Comparison of ENCODE assay signal across 20 mouse cellular contexts in genomic region chr15:8051177-8051576, GRCm38 (mm10).
"Had no signal": no experiment of that assay in that cellular context is flagged by ENCODE, and none has a peak within 500 bp of the region (broad histone marks: within the 10 kb centered on the region; RNA-seq: fewer than 3 reads in every experiment).

No protein-coding gene starts in this region.

- H3K27ac ChIP-seq: liver, embryonic 15.5 days; lung, embryonic 15.5 days; midbrain, embryonic 13.5 days; midbrain, embryonic 15.5 days; neural tube, embryonic 13.5 days; neural tube, embryonic 15.5 days had no signal

- H3K4me1 ChIP-seq: liver, embryonic 15.5 days; lung, embryonic 15.5 days; midbrain, embryonic 13.5 days; midbrain, embryonic 15.5 days; neural tube, embryonic 13.5 days; neural tube, embryonic 15.5 days had no signal

- ATAC-seq: liver, postnatal 0 days; lung, postnatal 0 days; midbrain, embryonic 13.5 days; midbrain, embryonic 15.5 days had no signal

- H3K27me3 ChIP-seq: liver, embryonic 15.5 days; lung, embryonic 15.5 days; megakaryocyte, embryonic 14.5 days; midbrain, embryonic 13.5 days; midbrain, embryonic 15.5 days; neural tube, embryonic 13.5 days; neural tube, embryonic 15.5 days had no signal

- H3K9me3 ChIP-seq: liver, embryonic 15.5 days; lung, embryonic 15.5 days; megakaryocyte, embryonic 14.5 days; midbrain, embryonic 13.5 days; midbrain, embryonic 15.5 days; neural tube, embryonic 13.5 days; neural tube, embryonic 15.5 days had no signal

- DNase-seq: liver, postnatal 0 days; lung, adult 2 months; lung, postnatal 14 days; lung, postnatal 4 days; retina, postnatal 1 day; right cerebral cortex, adult 18-20 months; right cerebral cortex, postnatal 25 days; right cerebral cortex, postnatal 4 days; spleen, adult 18-20 months; thymus, adult 18-20 months; thymus, postnatal 14 days; thymus, postnatal 36 days had no signal

- H3K4me3 ChIP-seq: liver, embryonic 15.5 days; lung, embryonic 15.5 days; megakaryocyte, embryonic 14.5 days; midbrain, embryonic 13.5 days; midbrain, embryonic 15.5 days; neural tube, embryonic 13.5 days; neural tube, embryonic 15.5 days had no signal

- H3K36me3 ChIP-seq: liver, embryonic 15.5 days had no signal
